Mouse (Mus musculus): ENCODE data around the gene Cbr3.

DNA sequence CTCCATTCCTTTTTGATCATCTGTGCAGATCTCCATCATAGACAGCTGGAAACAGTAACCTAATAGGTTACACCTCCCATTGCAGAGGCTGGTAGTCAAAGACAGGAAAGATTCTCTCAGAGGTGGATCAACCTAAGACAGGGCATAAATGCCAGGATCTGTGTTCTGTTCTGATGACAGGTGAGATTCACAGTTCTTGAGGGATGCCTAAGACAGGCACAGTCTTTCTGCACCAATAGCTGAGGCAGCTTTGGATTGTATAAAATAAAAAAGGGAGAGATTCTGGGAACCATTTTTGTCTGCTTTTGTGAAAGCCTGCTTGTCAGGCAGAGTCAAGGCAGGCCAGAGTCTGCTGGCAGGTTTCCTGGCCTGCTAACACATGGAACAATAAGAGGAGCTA is 15.0 kb upstream of the Cbr3 start:
- no peak for TF ChIP-seq TAL1 (IDR thresholded peaks at IDR 0.05; ENCODE audit: low read length)
- no peak for TF ChIP-seq GATA1 (IDR thresholded peaks at IDR 0.05; ENCODE audit: low read length)
